Mouse (Mus musculus) intestine, postnatal 0 days (tissue): ENCODE data around the gene Fbxl15. TPM values are rescaled to one million over a fixed set of nuclear protein-coding genes. Genes with fewer than 3 reads are reported as not detected.
A peak's percentile ranks its signal among the peaks of the same experiment; 100 is the strongest.

Experiments
- ATAC-seq: fragments of 200-750 bp; cut with Nextera tagmentation; 2 replicates; pipeline ENCODE4 v1.8.0; 2017; ENCODE audit warnings: mild to moderate bottlenecking, moderate TSS enrichment, moderate library complexity
- H3K27ac ChIP-seq: fragments of 300-500 bp; sonication (generic); 2 replicates; pipeline ENCODE4 v1.5.1; 2014; ENCODE audit warnings: mild to moderate bottlenecking, low read depth, low read length, moderate library complexity
- H3K27me3 ChIP-seq: fragments of 300-500 bp; sonication (generic); replicated peaks from 2 replicates; pipeline ENCODE4 v1.6.1; 2014; ENCODE audit warnings: low read length, mixed read lengths; ENCODE audit not compliant: control insufficient read depth, insufficient read depth
- H3K36me3 ChIP-seq: fragments of 300-500 bp; sonication (generic); 2 replicates; pipeline ENCODE4 v1.6.1; 2014; ENCODE audit warnings: mild to moderate bottlenecking, moderate library complexity; ENCODE audit not compliant: control insufficient read depth, insufficient read depth
- H3K4me1 ChIP-seq: fragments of 300-500 bp; sonication (generic); replicated peaks from 2 replicates; pipeline ENCODE4 v1.6.1; 2014; ENCODE audit warnings: antibody characterized with exemption, low read length, mixed read lengths; ENCODE audit not compliant: control insufficient read depth, insufficient read depth
- H3K4me2 ChIP-seq: fragments of 300-500 bp; sonication (generic); replicated peaks from 2 replicates; pipeline ENCODE4 v1.6.1; 2014; ENCODE audit warnings: low read depth, mild to moderate bottlenecking, moderate library complexity
- H3K4me3 ChIP-seq: fragments of 300-500 bp; sonication (generic); 2 replicates; pipeline ENCODE4 v1.5.1; 2014; ENCODE audit warnings: low read depth, low read length
- H3K9ac ChIP-seq: fragments of 300-500 bp; sonication (generic); 2 replicates; pipeline ENCODE4 v1.6.1; 2014; ENCODE audit warnings: mild to moderate bottlenecking, low read depth, low read length
- H3K9me3 ChIP-seq: fragments of 300-500 bp; sonication (generic); 2 replicates; pipeline ENCODE4 v1.6.1; 2016; ENCODE audit warnings: mixed run types; ENCODE audit not compliant: control insufficient read depth
- CTCF ChIP-seq: sonication (generic); IDR thresholded peaks from 2 replicates; pipeline ENCODE4 v1.5.1; 2016; ENCODE audit warnings: low read depth, mild to moderate bottlenecking, control low read depth, antibody characterized with exemption, moderate library complexity
- WGBS: fragments of 180-500 bp; shearing (Covaris S2); extraction: QIAGEN DNeasy Blood & Tissue Kit; methylation state at CpG from one replicate; pipeline ENCODE4 v1.1.7; 2014; 5-methylcytosine and 5-hydroxymethylcytosine counted together
- polyA plus RNA-seq: library from polyadenylated mRNA; unstranded; fragments of >200 nt; fragmentation: Nextera tagmentation; extraction: Ambion mirVana; gene quantifications from 2 replicates; pipeline ENCODE4 v1.2.1, GENCODE M21; 2015

The Fbxl15 gene
- polyA plus RNA-seq, 1 experiment from 2014 or later: 22.0 TPM

DNA sequence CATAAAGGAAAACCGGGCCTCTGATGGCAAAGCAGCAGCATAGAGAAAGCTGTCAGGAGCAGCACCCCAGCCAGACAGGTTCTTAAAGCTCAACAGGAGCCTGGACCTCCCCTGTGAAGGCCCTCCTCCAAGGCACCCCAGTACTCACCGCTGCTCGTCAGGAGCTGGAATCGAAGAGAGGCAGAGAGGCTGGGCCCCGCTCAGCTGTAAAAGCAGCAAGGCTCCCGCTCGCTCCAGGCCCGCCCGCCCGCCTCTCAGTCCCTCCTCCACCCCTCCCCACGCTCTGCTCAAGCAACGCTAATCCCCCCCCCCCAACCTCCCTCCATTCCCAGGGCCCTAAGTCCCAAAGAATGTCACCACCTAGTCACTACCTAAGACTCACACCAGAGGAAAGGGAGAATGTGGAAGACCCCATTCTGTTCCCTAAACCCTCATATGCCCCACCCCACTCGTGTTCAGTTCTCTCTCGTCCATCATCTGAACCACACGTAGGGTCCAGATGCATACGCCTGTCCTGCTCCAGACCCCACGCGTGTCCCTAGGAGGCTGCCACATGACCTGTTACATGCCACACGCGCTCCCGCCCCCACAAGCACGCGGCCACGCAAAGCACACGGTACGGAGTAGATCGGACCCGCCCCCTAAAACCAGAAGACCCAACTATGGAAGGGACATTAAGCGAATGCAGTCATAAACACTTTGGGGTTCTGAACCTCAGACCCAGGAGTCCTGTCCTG, 1.8 kb upstream of the Fbxl15 start:
- ATAC-seq: no peak

DNA sequence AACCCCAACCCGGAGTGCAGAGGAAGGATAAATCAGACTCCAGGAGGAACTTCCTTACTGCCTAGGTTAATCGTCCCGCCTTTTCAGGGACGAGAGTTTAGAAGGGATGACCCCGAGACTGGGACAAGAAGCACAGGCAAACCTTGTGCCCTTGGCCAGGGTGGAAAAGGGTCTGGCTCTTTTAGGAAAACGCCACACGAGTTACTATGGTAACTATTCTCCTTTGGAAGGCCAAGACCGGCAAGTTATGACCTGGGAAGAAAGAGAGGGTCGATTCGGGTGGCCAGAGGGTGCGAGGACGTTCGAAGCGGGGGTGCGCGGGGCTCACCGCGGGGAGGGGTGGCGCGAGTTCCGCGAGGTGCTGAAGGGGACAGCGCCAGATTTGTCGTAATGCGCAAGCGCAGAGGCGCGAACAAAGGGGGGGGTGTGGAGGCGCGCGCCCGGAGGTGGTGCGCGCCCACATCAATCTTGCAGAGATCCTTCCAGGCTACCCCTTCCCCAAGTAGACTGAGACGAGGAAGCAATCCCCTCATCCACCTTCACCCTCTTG, 1.2 kb upstream of the Fbxl15 start, which contains the start of gene Psd:
Gene Psd, minus strand, starts transcription at position 401 of the 550 bp plus-strand sequence.
- under 1% methylated on average over 35 of the region's 35 CpGs for WGBS
- H3K4me3 ChIP-seq: peak within 1 kb of the TSS; percentile 66
- peak within 1 kb of the TSS; percentile 94 for H3K4me2 ChIP-seq
- H3K9me3 ChIP-seq: no peaks in the 10 kb centered on the region
- peaks cover 17% of the 10 kb centered on the region for H3K36me3 ChIP-seq
- peaks cover 18% of the 10 kb centered on the region; the same call in 1 of the 2 replicates for H3K4me1 ChIP-seq
- H3K27ac ChIP-seq: peak within 1 kb of the TSS; percentile 82; the same call in 1 of the 2 replicates
- peaks cover 41% of the 10 kb centered on the region for H3K27me3 ChIP-seq
- no peak for ATAC-seq
- peak within 1 kb of the TSS; percentile 62; the same call in 1 of the 2 replicates for H3K9ac ChIP-seq
- TF ChIP-seq CTCF: no peak

More for the DNA sequence above, 1.8 kb upstream of the Fbxl15 start:
- peak overlapping the region; percentile 94 for H3K4me2 ChIP-seq
- no peak overlapping the region for H3K9ac ChIP-seq
- no peak for TF ChIP-seq CTCF
- no peaks in the 10 kb centered on the region for H3K9me3 ChIP-seq
- WGBS: 11% methylated on average over 29 of the region's 29 CpGs
- H3K4me3 ChIP-seq: peak overlapping the region; percentile 66
- peaks cover 11% of the 10 kb centered on the region for H3K36me3 ChIP-seq
- H3K27ac ChIP-seq: no peak overlapping the region
- peaks cover 18% of the 10 kb centered on the region; the same call in 1 of the 2 replicates for H3K4me1 ChIP-seq
- H3K27me3 ChIP-seq: peaks cover 41% of the 10 kb centered on the region

DNA sequence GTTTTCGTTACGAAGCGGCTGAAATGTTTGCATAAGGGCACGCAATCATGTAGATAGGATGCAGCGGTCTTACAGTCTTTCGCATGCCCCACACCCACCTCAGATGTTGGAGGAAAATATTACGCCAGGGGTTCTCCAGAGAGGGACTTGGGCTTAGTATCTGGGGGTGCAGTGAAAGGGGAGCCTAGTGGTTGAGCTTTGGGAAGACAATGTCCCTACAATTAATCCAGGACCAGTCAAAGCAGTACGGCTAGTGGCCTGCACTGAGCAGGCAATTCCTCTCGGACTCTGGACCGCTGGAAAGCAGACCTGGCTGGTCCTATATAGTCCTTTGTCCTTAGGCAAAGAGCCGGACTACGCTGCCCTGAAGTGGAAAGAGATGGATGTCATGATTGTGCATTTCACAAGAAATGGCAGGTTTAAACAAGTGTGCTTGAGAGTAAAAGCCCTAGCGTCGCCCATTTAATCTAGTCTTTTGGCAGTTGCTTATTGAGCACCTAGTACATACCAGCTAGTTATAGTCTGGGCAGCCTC, 386 bp upstream of the Fbxl15 start:
- no peak for ATAC-seq
- Histone ChIP-seq H3K27ac (peak overlapping the region; percentile 82; the same call in 1 of the 2 replicates), H3K9me3 (no peaks in the 10 kb centered on the region), H3K4me1 (peaks cover 15% of the 10 kb centered on the region; the same call in 1 of the 2 replicates), H3K27me3 (peaks cover 36% of the 10 kb centered on the region), H3K4me3 (peak overlapping the region; percentile 66), H3K4me2 (peak overlapping the region; percentile 94), H3K36me3 (peaks cover 22% of the 10 kb centered on the region), H3K9ac (peak overlapping the region; percentile 62; the same call in 1 of the 2 replicates)
- 21% methylated on average over 14 of the region's 14 CpGs for WGBS
- no peak for TF ChIP-seq CTCF

DNA sequence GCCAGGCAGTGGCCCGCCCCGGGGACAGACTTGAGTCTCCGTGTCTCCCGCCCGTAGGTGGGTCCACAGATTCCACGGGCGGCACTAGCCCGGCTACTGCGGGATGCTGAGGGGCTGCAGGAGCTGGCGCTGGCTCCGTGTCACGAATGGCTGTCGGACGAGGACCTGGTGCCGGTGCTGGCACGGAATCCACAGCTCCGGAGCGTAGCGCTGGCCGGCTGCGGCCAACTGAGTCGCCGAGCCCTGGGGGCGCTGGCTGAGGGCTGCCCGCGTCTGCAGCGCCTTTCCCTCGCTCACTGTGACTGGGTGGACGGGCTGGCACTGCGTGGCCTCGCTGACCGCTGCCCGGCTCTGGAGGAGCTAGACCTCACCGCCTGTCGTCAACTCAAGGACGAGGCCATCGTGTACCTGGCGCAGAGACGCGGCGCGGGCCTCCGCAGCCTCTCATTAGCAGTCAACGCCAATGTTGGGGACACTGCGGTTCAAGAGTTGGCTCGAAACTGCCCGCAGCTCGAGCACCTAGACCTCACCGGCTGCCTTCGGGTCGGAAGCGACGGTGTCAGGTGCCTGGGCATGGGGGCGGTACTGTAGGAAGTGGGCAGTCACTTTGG, 1.2 kb downstream of the Fbxl15 start:
- no peak for TF ChIP-seq CTCF
- H3K27me3 ChIP-seq: peaks cover 26% of the 10 kb centered on the region
- H3K4me2 ChIP-seq: peak overlapping the region; percentile 94
- 2% methylated on average over 54 of the region's 54 CpGs for WGBS
- H3K27ac ChIP-seq: peak overlapping the region; percentile 82
- peaks cover 22% of the 10 kb centered on the region for H3K36me3 ChIP-seq
- no peak; the same call in 1 of the 2 replicates for ATAC-seq
- peak overlapping the region; percentile 66 for H3K4me3 ChIP-seq
- H3K9ac ChIP-seq: peak overlapping the region; percentile 62
- no peaks in the 10 kb centered on the region for H3K9me3 ChIP-seq
- H3K4me1 ChIP-seq: peaks cover 15% of the 10 kb centered on the region; the same call in 1 of the 2 replicates

DNA sequence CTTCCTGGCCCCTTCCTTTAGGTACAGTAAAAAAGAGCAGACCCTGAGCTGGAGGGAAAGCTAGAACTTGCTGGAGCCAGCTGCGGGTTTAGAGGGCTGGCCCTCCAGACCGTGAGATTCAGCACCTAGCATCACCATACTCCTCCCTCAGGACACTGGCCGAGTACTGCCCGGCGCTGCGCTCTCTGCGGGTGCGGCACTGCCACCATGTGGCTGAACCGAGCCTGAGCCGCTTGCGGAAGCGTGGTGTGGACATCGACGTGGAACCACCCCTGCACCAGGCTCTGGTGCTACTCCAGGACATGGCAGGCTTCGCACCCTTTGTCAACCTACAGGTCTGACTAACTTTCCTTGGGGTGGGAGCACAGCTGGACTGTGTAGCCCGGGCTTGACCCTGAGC, 2.0 kb downstream of the Fbxl15 start:
- H3K36me3 ChIP-seq: peaks cover 22% of the 10 kb centered on the region
- peak; percentile 39; the same call in 1 of the 2 replicates for ATAC-seq
- peaks cover 15% of the 10 kb centered on the region; the same call in 1 of the 2 replicates for H3K4me1 ChIP-seq
- H3K27ac ChIP-seq: no peak overlapping the region
- H3K4me2 ChIP-seq: peak overlapping the region; percentile 94
- 4% methylated on average over 16 of the region's 16 CpGs for WGBS
- H3K9me3 ChIP-seq: no peaks in the 10 kb centered on the region
- H3K27me3 ChIP-seq: peaks cover 18% of the 10 kb centered on the region
- no peak overlapping the region for H3K9ac ChIP-seq
- peak; percentile 98 for TF ChIP-seq CTCF
- H3K4me3 ChIP-seq: 0 out of 2 replicates have a peak overlapping the region, but pooled peaks have one; percentile 66
